Mouse (Mus musculus) CH12.LX (cell line): ENCODE results near the gene Syncrip. TPM values are rescaled to one million over a fixed set of nuclear protein-coding genes. Genes with fewer than 3 reads are reported as not detected.
A peak's percentile ranks its signal among the peaks of the same experiment; 100 is the strongest.

Experiments
- DNase-seq: peaks from one replicate; pipeline ENCODE4 v3.0.0-alpha.2; 2013; ENCODE audit errors: extremely low read depth
- H3K27ac ChIP-seq: 2 replicates; pipeline ENCODE4 v1.5.1; 2012; ENCODE audit warnings: low read depth, mild to moderate bottlenecking, control low read depth, moderate library complexity; ENCODE audit not compliant: insufficient read depth
- H3K27me3 ChIP-seq: replicated peaks from 2 replicates; pipeline ENCODE3; 2012; ENCODE audit warnings: inconsistent platforms
- H3K36me3 ChIP-seq, 2 experiments: replicated peaks in 1 of 2; 2 replicates each; pipeline versions ENCODE3 to v1.6.1; 2012; ENCODE audit warnings: inconsistent platforms in 1 of 2, low read length in 1 of 2, mild to moderate bottlenecking in 1 of 2, mixed read lengths in 1 of 2, moderate library complexity in 1 of 2; ENCODE audit not compliant: control insufficient read depth in 1 of 2, insufficient read depth in 1 of 2
- H3K4me1 ChIP-seq, 2 experiments: 2 replicates each; pipeline ENCODE4 v1.6.1; 2012; ENCODE audit warnings: inconsistent platforms in 1 of 2, moderate library complexity in 1 of 2; ENCODE audit not compliant: insufficient read depth in 2 of 2, control insufficient read depth in 1 of 2
- H3K4me2 ChIP-seq: 2 replicates; pipeline ENCODE4 v1.6.1; 2012; ENCODE audit warnings: low read depth, mild to moderate bottlenecking, control low read depth; ENCODE audit not compliant: poor library complexity, insufficient read depth, severe bottlenecking
- H3K4me3 ChIP-seq, 3 experiments: fragments of 150-350 bp in 1 of 3; sonication (generic) in 1 of 3; replicated peaks in 1 of 3; 2 replicates each; pipeline versions ENCODE3 to v1.5.1; 2011 to 2012; ENCODE audit warnings: low read depth in 2 of 3, low read length in 2 of 3, mild to moderate bottlenecking in 2 of 3, moderate library complexity in 2 of 3, control low read depth in 1 of 3, improper control_type of control experiment in 1 of 3, inconsistent platforms in 1 of 3, mixed read lengths in 1 of 3; ENCODE audit not compliant: poor library complexity in 1 of 3
- H3K79me2 ChIP-seq: replicated peaks from 2 replicates; pipeline ENCODE4 v1.6.1; 2012; ENCODE audit warnings: mild to moderate bottlenecking, moderate library complexity; ENCODE audit not compliant: control insufficient read depth, poor library complexity, insufficient read depth, severe bottlenecking; ENCODE audit errors: extremely low read depth
- H3K9ac ChIP-seq: 2 replicates; pipeline ENCODE4 v1.6.1; 2012; ENCODE audit warnings: low read depth, mild to moderate bottlenecking, control low read depth, moderate library complexity; ENCODE audit not compliant: insufficient read depth
- H3K9me3 ChIP-seq: replicated peaks from 2 replicates; pipeline ENCODE3; 2012; ENCODE audit warnings: low read length, inconsistent platforms, mixed read lengths
- BHLHE40 ChIP-seq: IDR thresholded peaks from 2 replicates; pipeline ENCODE4 v1.6.1; 2011; ENCODE audit warnings: mild to moderate bottlenecking, low read depth, low read length, improper control_type of control experiment
- CHD1 ChIP-seq: IDR thresholded peaks from 2 replicates; pipeline ENCODE4 v1.6.1; 2012; ENCODE audit warnings: low read depth, low read length, improper control_type of control experiment, inconsistent platforms
- CHD2 ChIP-seq: IDR thresholded peaks from 2 replicates; pipeline ENCODE4 v1.6.1; 2011; ENCODE audit warnings: low read length, improper control_type of control experiment
- CTCF ChIP-seq, 2 experiments: IDR thresholded peaks in 1 of 2; conservative IDR thresholded peaks in 1 of 2; 2 replicates each; pipeline ENCODE4 v1.5.1; 2011 to 2012; ENCODE audit warnings: low read depth in 2 of 2, low read length in 2 of 2, improper control_type of control experiment in 1 of 2, inconsistent platforms in 1 of 2, mild to moderate bottlenecking in 1 of 2, moderate library complexity in 1 of 2
- IRF4 ChIP-seq: IDR thresholded peaks from 2 replicates; pipeline ENCODE4 v1.6.1; 2014; ENCODE audit warnings: low read depth, mild to moderate bottlenecking, inconsistent platforms, low read length, improper control_type of control experiment
- JUN ChIP-seq: IDR thresholded peaks from 2 replicates; pipeline ENCODE4 v1.6.1; 2011; ENCODE audit warnings: low read depth, mild to moderate bottlenecking, low read length, improper control_type of control experiment, moderate library complexity; ENCODE audit not compliant: insufficient read depth
- KAT2A ChIP-seq: IDR thresholded peaks from 2 replicates; pipeline ENCODE4 v1.6.1; 2012; ENCODE audit warnings: low read length, improper control_type of control experiment, inconsistent platforms; ENCODE audit not compliant: insufficient replicate concordance
- MAFK ChIP-seq: IDR thresholded peaks from 2 replicates; pipeline ENCODE4 v1.6.1; 2011; ENCODE audit warnings: low read length, improper control_type of control experiment; ENCODE audit not compliant: insufficient replicate concordance
- MAX ChIP-seq: IDR thresholded peaks from 2 replicates; pipeline ENCODE4 v1.6.1; 2011; ENCODE audit warnings: low read length, improper control_type of control experiment
- MYC ChIP-seq: IDR thresholded peaks from 2 replicates; pipeline ENCODE4 v1.6.1; 2011; ENCODE audit warnings: low read depth, mild to moderate bottlenecking, improper control_type of control experiment, low read length
- PAX5 ChIP-seq: IDR thresholded peaks from 2 replicates; pipeline ENCODE4 v1.6.1; 2012; ENCODE audit warnings: low read length, inconsistent platforms, mixed read lengths
- POLR2A ChIP-seq: IDR thresholded peaks from 2 replicates; pipeline ENCODE4 v1.6.1; 2011; ENCODE audit warnings: low read depth, mild to moderate bottlenecking, improper control_type of control experiment, low read length
- RAD21 ChIP-seq: IDR thresholded peaks from 2 replicates; pipeline ENCODE4 v1.6.1; 2011; ENCODE audit warnings: low read depth, mild to moderate bottlenecking, low read length, improper control_type of control experiment, moderate library complexity
- RCOR1 ChIP-seq: conservative IDR thresholded peaks from 2 replicates; pipeline ENCODE4 v1.6.1; 2012; ENCODE audit warnings: low read depth, mild to moderate bottlenecking, inconsistent platforms, low read length, improper control_type of control experiment
- SIN3A ChIP-seq: IDR thresholded peaks from 2 replicates; pipeline ENCODE4 v1.6.1; 2012; ENCODE audit warnings: low read length, improper control_type of control experiment, inconsistent platforms
- USF2 ChIP-seq: conservative IDR thresholded peaks from 2 replicates; pipeline ENCODE4 v1.6.1; 2011; ENCODE audit warnings: low read depth, low read length, improper control_type of control experiment
- ZMIZ1 ChIP-seq: IDR thresholded peaks from 2 replicates; pipeline ENCODE4 v1.6.1; 2012; ENCODE audit warnings: low read depth, mild to moderate bottlenecking, inconsistent platforms, low read length, improper control_type of control experiment
- dilution Hi-C: fragments of 300-500 bp; cut with MboI; formaldehyde crosslinking; loops from 2 replicates; pipeline ENCODE4 v1.14.3; 2020; ENCODE audit warnings: low sequenced_read_pairs; ENCODE audit not compliant: extremely low pct_unique_long_range_greater_than_20kb, extremely low pct_ligation_motif_present
- in situ Hi-C: fragments of 300-500 bp; cut with MboI; formaldehyde crosslinking; loops from 3 replicates; pipeline ENCODE4 v1.14.3; 2019; ENCODE audit warnings: low sequenced_read_pairs, low pct_ligation_motif_present, low pct_unique_long_range_greater_than_20kb, mixed read lengths
- polyA plus RNA-seq: library from polyadenylated mRNA; unstranded; fragments of >175 nt; gene quantifications from 2 replicates; pipeline ENCODE4 v1.2.1, GENCODE M21; 2012; ENCODE audit warnings: low read depth; ENCODE audit not compliant: insufficient read length
- total RNA-seq, 2 experiments: library from RNA; depleted of rRNA; stranded (reverse); fragments of 300-350 nt in 1 of 2; fragments of >200 nt in 1 of 2; gene quantifications; 2 replicates each; pipeline ENCODE4 v1.2.3; 2012 to 2014

Gene Syncrip
- total and polyA plus RNA-seq, 3 experiments = 102 to 227 (median 213) TPM

GRCm38 (mm10) chr9:88522569-88523334 is 40.4 kb upstream of the Syncrip start (continued):
- TF ChIP-seq CTCF (conservative IDR thresholded peaks at IDR 0.05 in 1 of 2, IDR thresholded peaks at IDR 0.05 in 1 of 2; ENCODE audit: low read depth in 2 of 2, low read length in 2 of 2) = peak in 1 of 2 experiments; percentile 44; a peak in 2 of 4 replicates
- no peak for TF ChIP-seq USF2
- TF ChIP-seq RCOR1 = no peak
- peak; percentile 100 for TF ChIP-seq POLR2A
- peak; percentile 5; the same call in 1 of the 2 replicates for TF ChIP-seq BHLHE40
- TF ChIP-seq RAD21 = peak; percentile 23
- peak; percentile 52 for TF ChIP-seq MAX
- TF ChIP-seq JUN = no peak
- peak; percentile 99 for TF ChIP-seq ZMIZ1
- TF ChIP-seq PAX5 = no peak
- TF ChIP-seq KAT2A = 0 out of 2 replicates have a peak, but pooled peaks have one; percentile 59

- H3K79me2 ChIP-seq = peaks cover 17% of the 10 kb centered on the region
- no peaks in the 10 kb centered on the region for H3K27me3 ChIP-seq
- no peaks in the 10 kb centered on the region for H3K9me3 ChIP-seq
- no peak for DNase-seq
- in situ Hi-C loops = loop anchor here (5.0 kb wide), 1 partner anchor 40 kb away; the partner anchor contains the start of gene Syncrip
- H3K36me3 ChIP-seq = peaks cover 6 to 22% of the 10 kb centered on the region in 2 experiments
- TF ChIP-seq BHLHE40 (no peak), KAT2A (no peak), MAX (peak; percentile 4; the same call in 1 of the 2 replicates), IRF4 (no peak), MYC (peak; percentile 20; the same call in 1 of the 2 replicates), MAFK (0 out of 2 replicates have a peak, but pooled peaks have one; percentile 31), CHD2 (peak; percentile 52), SIN3A (peak; percentile 79; the same call in 1 of the 2 replicates), CHD1 (peak; percentile 94)
- H3K4me2 ChIP-seq = peak overlapping the region; percentile 83
- H3K4me1 ChIP-seq = peaks cover 4 to 27% of the 10 kb centered on the region in 2 experiments; a peak in 3 of 4 replicates
- H3K4me3 ChIP-seq = peak overlapping the region; percentile 72 to 88 (median 80)
- peak overlapping the region; percentile 90 for H3K9ac ChIP-seq
- peak overlapping the region; percentile 34; the same call in 1 of the 2 replicates for H3K27ac ChIP-seq
- dilution Hi-C loops = no loop called here
Observed at GRCm38 (mm10) chr9:88521961-88522568, 39.7 kb upstream of the Syncrip start.
